Mouse (Mus musculus) kidney, postnatal 36 days (tissue): ENCODE data around the gene Gclm.
"Not testable (repeated sequence)": the region's sequence is repeated elsewhere in the genome, so short reads cannot be mapped to it uniquely, and the experiment has no call there.

Experiments
- DNase-seq, 2 experiments: peaks; one replicate each; pipeline ENCODE4 v3.0.0; 2021 to 2022; ENCODE audit warnings: mixed read lengths in 2 of 2

Gene Gclm

GRCm38 (mm10) chr3:122245215-122245877 is at the start of gene Gclm:
Gene Gclm (plus strand): TSS chr3:122245557.
- peak; percentile 94 to 95 for DNase-seq

GRCm38 (mm10) chr3:122196621-122197298 is 48.6 kb upstream of the Gclm start:
- DNase-seq: peak; percentile 50 to 79

GRCm38 (mm10) chr3:122198532-122198931 is 46.8 kb upstream of the Gclm start:
- no peak for DNase-seq

- peak; percentile 78 to 90 for DNase-seq
Measured at GRCm38 (mm10) chr3:122198966-122199381, 46.4 kb upstream of the Gclm start.

GRCm38 (mm10) chr3:122199600-122199999 is 45.8 kb upstream of the Gclm start:
- DNase-seq: no peak

GRCm38 (mm10) chr3:122200017-122200416 is 45.3 kb upstream of the Gclm start:
- peak; percentile 46 to 55 for DNase-seq

- no peak for DNase-seq
Measured at GRCm38 (mm10) chr3:122200447-122200846, 44.9 kb upstream of the Gclm start.

GRCm38 (mm10) chr3:122202307-122202732 is 43.0 kb upstream of the Gclm start:
- DNase-seq: no peak

- no peak for DNase-seq
Measured at GRCm38 (mm10) chr3:122203675-122204329, 41.6 kb upstream of the Gclm start.

GRCm38 (mm10) chr3:122205753-122206152 is 39.6 kb upstream of the Gclm start:
- DNase-seq: no peak

- DNase-seq: peak; percentile 80 to 87
Measured at GRCm38 (mm10) chr3:122206279-122207070, 38.9 kb upstream of the Gclm start.

- DNase-seq: no peak
Measured at GRCm38 (mm10) chr3:122207766-122208165, 37.6 kb upstream of the Gclm start.

GRCm38 (mm10) chr3:122208296-122209225 is 36.8 kb upstream of the Gclm start:
- no peak for DNase-seq

GRCm38 (mm10) chr3:122209511-122209910 is 35.8 kb upstream of the Gclm start:
- peak; percentile 70 to 75 for DNase-seq

GRCm38 (mm10) chr3:122210434-122210833 is 34.9 kb upstream of the Gclm start:
- no peak for DNase-seq

- peak in 1 of 2 experiments; percentile 16 for DNase-seq
Measured at GRCm38 (mm10) chr3:122210846-122211245, 34.5 kb upstream of the Gclm start.

- DNase-seq: no peak
Measured at GRCm38 (mm10) chr3:122211446-122212125, 33.8 kb upstream of the Gclm start.

- no peak for DNase-seq
Measured at GRCm38 (mm10) chr3:122221240-122222036, 23.9 kb upstream of the Gclm start.

GRCm38 (mm10) chr3:122226972-122227371 is 18.4 kb upstream of the Gclm start:
- not testable (repeated sequence) for DNase-seq

GRCm38 (mm10) chr3:122235772-122236171 is 9.6 kb upstream of the Gclm start:
- DNase-seq: no peak
